Mouse (Mus musculus): ENCODE results near the gene Bet1l. TPM values are rescaled to one million over a fixed set of nuclear protein-coding genes. Genes with fewer than 3 reads are reported as not detected.

The Bet1l gene
- total and polyA plus RNA-seq, 2 experiments from 2014 or later = 17.8 to 47.1 TPM

- ATAC-seq = no peak
- peaks cover 30% of the 10 kb centered on the region; the same call in 1 of the 2 replicates for H3K36me3 ChIP-seq (ENCODE audit: insufficient read depth, low read length)
Measured at GRCm38 (mm10) chr7:140853386-140853785, 4.0 kb downstream of the Bet1l start.

GRCm38 (mm10) chr7:140851916-140852315 lies 5.5 kb downstream of the Bet1l start:
- no peak for TF ChIP-seq CTCF (IDR thresholded peaks at IDR 0.05; ENCODE audit: low read depth)
- no peak overlapping the region for H3K9ac ChIP-seq (replicated peaks; ENCODE audit: low read length)
- no peak overlapping the region for H3K4me3 ChIP-seq (ENCODE audit: low read length)
- no peaks in the 10 kb centered on the region for H3K9me3 ChIP-seq (ENCODE audit: low read length)
- ATAC-seq = no peak
- H3K27ac ChIP-seq = no peak overlapping the region
- H3K4me1 ChIP-seq (ENCODE audit: insufficient read depth, low read length) = peaks cover 9% of the 10 kb centered on the region; the same call in 1 of the 2 replicates
- no peak for DNase-seq (ENCODE audit: low spot score)
- WGBS = 95% methylated on average over 4 of the region's 4 CpGs
- H3K4me2 ChIP-seq (ENCODE audit: low read depth, low read length) = no peak overlapping the region
- no peaks in the 10 kb centered on the region for H3K27me3 ChIP-seq (ENCODE audit: insufficient read depth, low read length)
- H3K36me3 ChIP-seq (ENCODE audit: insufficient read depth, low read length) = peaks cover 30% of the 10 kb centered on the region; the same call in 1 of the 2 replicates

More at GRCm38 (mm10) chr7:140853386-140853785, 4.0 kb downstream of the Bet1l start:
- H3K27ac ChIP-seq = no peak overlapping the region
- no peak overlapping the region for H3K4me3 ChIP-seq (ENCODE audit: low read length)
- 87% methylated on average over 9 of the region's 9 CpGs for WGBS
- H3K9ac ChIP-seq (replicated peaks; ENCODE audit: low read length) = no peak overlapping the region
- H3K9me3 ChIP-seq (ENCODE audit: low read length) = no peaks in the 10 kb centered on the region
- H3K4me1 ChIP-seq (ENCODE audit: insufficient read depth, low read length) = peaks cover 14% of the 10 kb centered on the region
- H3K4me2 ChIP-seq (ENCODE audit: low read depth, low read length) = no peak overlapping the region
- no peaks in the 10 kb centered on the region for H3K27me3 ChIP-seq (ENCODE audit: insufficient read depth, low read length)
- no peak for DNase-seq (ENCODE audit: low spot score)
- no peak for TF ChIP-seq CTCF (IDR thresholded peaks at IDR 0.05; ENCODE audit: low read depth)

GRCm38 (mm10) chr7:140848591-140848990 lies 8.8 kb downstream of the Bet1l start:
- Histone ChIP-seq H3K9me3 (ENCODE audit: low read length) (no peaks in the 10 kb centered on the region), H3K9ac (replicated peaks; ENCODE audit: low read length) (0 out of 2 replicates have a peak overlapping the region, but pooled peaks have one; percentile 13), H3K27me3 (ENCODE audit: insufficient read depth, low read length) (no peaks in the 10 kb centered on the region), H3K27ac (no peak overlapping the region), H3K36me3 (ENCODE audit: insufficient read depth, low read length) (peaks cover 21% of the 10 kb centered on the region; the same call in 1 of the 2 replicates), H3K4me3 (ENCODE audit: low read length) (no peak overlapping the region), H3K4me1 (ENCODE audit: insufficient read depth, low read length) (no peaks in the 10 kb centered on the region), H3K4me2 (ENCODE audit: low read depth, low read length) (no peak overlapping the region)
- 85% methylated on average over 10 of the region's 10 CpGs for WGBS
- no peak for TF ChIP-seq CTCF (IDR thresholded peaks at IDR 0.05; ENCODE audit: low read depth)
- ATAC-seq = no peak
- no peak for DNase-seq (ENCODE audit: low spot score)

GRCm38 (mm10) chr7:140847755-140848580 lies 9.4 kb downstream of the Bet1l start, which contains the start of gene Odf3:
Gene Odf3, plus strand, starts transcription at chr7:140847805.
- Histone ChIP-seq H3K9me3 (ENCODE audit: low read length) (no peaks in the 10 kb centered on the region), H3K4me1 (ENCODE audit: insufficient read depth, low read length) (no peaks in the 10 kb centered on the region), H3K27ac (no peak within 1 kb of the TSS), H3K9ac (replicated peaks; ENCODE audit: low read length) (0 out of 2 replicates have a peak within 1 kb of the TSS, but pooled peaks have one; percentile 13), H3K4me2 (ENCODE audit: low read depth, low read length) (no peak within 1 kb of the TSS), H3K27me3 (ENCODE audit: insufficient read depth, low read length) (no peaks in the 10 kb centered on the region), H3K36me3 (ENCODE audit: insufficient read depth, low read length) (peaks cover 14% of the 10 kb centered on the region; the same call in 1 of the 2 replicates), H3K4me3 (ENCODE audit: low read length) (no peak within 1 kb of the TSS)
- WGBS = 59% methylated on average over 11 of the region's 11 CpGs
- DNase-seq (ENCODE audit: low spot score) (peak; percentile 55), ATAC-seq (no peak; the same call in 1 of the 2 replicates)
- no peak for TF ChIP-seq CTCF (IDR thresholded peaks at IDR 0.05; ENCODE audit: low read depth)

- DNase-seq (ENCODE audit: low spot score) = no peak
- peaks cover 1% of the 10 kb centered on the region; the same call in 1 of the 2 replicates for H3K27me3 ChIP-seq (ENCODE audit: insufficient read depth, low read length)
- H3K4me3 ChIP-seq (ENCODE audit: low read length) = no peak overlapping the region
- TF ChIP-seq CTCF (IDR thresholded peaks at IDR 0.05; ENCODE audit: low read depth) = no peak
- WGBS = 87% methylated on average over 10 of the region's 10 CpGs
- H3K9me3 ChIP-seq (ENCODE audit: low read length) = no peaks in the 10 kb centered on the region
- ATAC-seq = no peak
- no peak overlapping the region for H3K27ac ChIP-seq
- no peaks in the 10 kb centered on the region for H3K4me1 ChIP-seq (ENCODE audit: insufficient read depth, low read length)
- H3K9ac ChIP-seq (replicated peaks; ENCODE audit: low read length) = no peak overlapping the region
- 0 out of 2 replicates have a peak, but pooled peaks cover 3% of the 10 kb centered on the region for H3K36me3 ChIP-seq (ENCODE audit: insufficient read depth, low read length)
- no peak overlapping the region for H3K4me2 ChIP-seq (ENCODE audit: low read depth, low read length)
Measured at GRCm38 (mm10) chr7:140846676-140847075, 10.7 kb downstream of the Bet1l start.

- Histone ChIP-seq H3K9me3 (ENCODE audit: low read length) (no peaks in the 10 kb centered on the region), H3K27ac (no peak overlapping the region), H3K4me3 (ENCODE audit: low read length) (no peak overlapping the region), H3K4me2 (ENCODE audit: low read depth, low read length) (no peak overlapping the region), H3K36me3 (ENCODE audit: insufficient read depth, low read length) (no peaks in the 10 kb centered on the region), H3K4me1 (ENCODE audit: insufficient read depth, low read length) (no peaks in the 10 kb centered on the region), H3K27me3 (ENCODE audit: insufficient read depth, low read length) (peaks cover 4% of the 10 kb centered on the region; the same call in 1 of the 2 replicates), H3K9ac (replicated peaks; ENCODE audit: low read length) (no peak overlapping the region)
- no peak for DNase-seq (ENCODE audit: low spot score)
- TF ChIP-seq CTCF (IDR thresholded peaks at IDR 0.05; ENCODE audit: low read depth) = peak; percentile 4; the same call in 1 of the 2 replicates
- ATAC-seq = no peak
- 70% methylated on average over 4 of the region's 4 CpGs for WGBS
Measured at GRCm38 (mm10) chr7:140845683-140846082, 11.7 kb downstream of the Bet1l start.

Data from hindbrain, postnatal 0 days (tissue).